Mouse (Mus musculus): ENCODE data around the gene Tmem129.

The Tmem129 gene

GRCm38 (mm10) chr5:33637606-33638350, 20.4 kb downstream of the Tmem129 start:
- no peak for DNase-seq (ENCODE audit: low spot score)

GRCm38 (mm10) chr5:33635361-33635760, 22.9 kb downstream of the Tmem129 start:
- DNase-seq (ENCODE audit: low spot score): no peak

- DNase-seq (ENCODE audit: low spot score): no peak
Measured at GRCm38 (mm10) chr5:33632526-33632925, 25.7 kb downstream of the Tmem129 start.

- no peak for DNase-seq (ENCODE audit: low spot score)
Measured at GRCm38 (mm10) chr5:33630615-33631014, 27.6 kb downstream of the Tmem129 start.

GRCm38 (mm10) chr5:33630061-33630460, 28.2 kb downstream of the Tmem129 start:
- peak; percentile 27 for DNase-seq (ENCODE audit: low spot score)

GRCm38 (mm10) chr5:33629301-33629987, 28.8 kb downstream of the Tmem129 start, which contains the start of the genes Fam53a and Gm9903:
Fam53a (minus strand) TSS chr5:33629635.
Gm9903 (plus strand) TSS chr5:33629925.
- peak; percentile 100 for DNase-seq (ENCODE audit: low spot score)

- DNase-seq (ENCODE audit: low spot score): peak; percentile 52
Measured at GRCm38 (mm10) chr5:33628820-33629300, 29.4 kb downstream of the Tmem129 start.

GRCm38 (mm10) chr5:33627968-33628367, 30.2 kb downstream of the Tmem129 start:
- DNase-seq (ENCODE audit: low spot score): no peak

- DNase-seq (ENCODE audit: low spot score): no peak
Measured at GRCm38 (mm10) chr5:33623766-33624165, 34.5 kb downstream of the Tmem129 start.

- no peak for DNase-seq (ENCODE audit: low spot score)
Measured at GRCm38 (mm10) chr5:33622671-33623070, 35.5 kb downstream of the Tmem129 start.

GRCm38 (mm10) chr5:33614391-33614790, 43.8 kb downstream of the Tmem129 start:
- no peak for DNase-seq (ENCODE audit: low spot score)

GRCm38 (mm10) chr5:33611795-33612194, 46.4 kb downstream of the Tmem129 start:
- DNase-seq (ENCODE audit: low spot score): no peak

- no peak for DNase-seq (ENCODE audit: low spot score)
Measured at GRCm38 (mm10) chr5:33609226-33609625, 49.0 kb downstream of the Tmem129 start.

- DNase-seq (ENCODE audit: low spot score): no peak
Measured at GRCm38 (mm10) chr5:33607434-33607833, 50.8 kb downstream of the Tmem129 start.

- DNase-seq (ENCODE audit: low spot score): no peak
Measured at GRCm38 (mm10) chr5:33606631-33607030, 51.6 kb downstream of the Tmem129 start.

- DNase-seq (ENCODE audit: low spot score): no peak
Measured at GRCm38 (mm10) chr5:33605314-33605713, 52.9 kb downstream of the Tmem129 start.

All from urinary bladder, postnatal 25 days (tissue).